Mouse (Mus musculus): Measurements from ENCODE around the gene Arr3.

The Arr3 gene

GRCm38 (mm10) chrX:100605314-100605713 lies at the start of gene Arr3:
Arr3 (plus strand) TSS chrX:100605497.
- DNase-seq = no peak

GRCm38 (mm10) chrX:100556026-100556425 lies 49.3 kb upstream of the Arr3 start:
- no peak for DNase-seq

- no peak for DNase-seq
These were observed 39.6 kb upstream of the Arr3 start for GRCm38 (mm10) chrX:100565696-100566095.

DNA sequence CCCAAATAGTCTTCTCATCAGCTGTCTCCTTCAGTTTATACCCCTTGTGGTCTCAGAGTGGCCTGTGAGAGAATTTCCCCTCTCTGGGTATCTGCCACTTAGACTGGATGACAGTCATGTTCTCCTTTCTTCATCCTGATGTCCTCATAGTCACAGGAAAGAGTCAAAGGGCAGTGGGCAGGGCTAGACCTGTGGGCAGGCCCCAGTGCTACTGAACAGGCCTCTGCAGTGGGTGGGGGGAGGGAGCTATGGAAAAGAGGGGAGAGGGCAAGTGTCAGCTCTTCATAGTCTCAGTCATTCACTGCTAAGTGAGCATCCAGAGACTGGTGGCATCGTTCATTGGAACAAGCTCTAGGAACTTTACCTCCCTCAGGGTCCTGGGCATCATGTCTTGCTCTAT lies 33.3 kb upstream of the Arr3 start, which contains the start of gene Awat1:
Gene Awat1 (plus strand): TSS at position 301 of the 400 bp plus-strand sequence.
- no peak for DNase-seq

GRCm38 (mm10) chrX:100594791-100595190 lies 10.5 kb upstream of the Arr3 start, which contains the start of gene P2ry4:
P2ry4 (minus strand) TSS chrX:100594869.
- DNase-seq = no peak

DNA sequence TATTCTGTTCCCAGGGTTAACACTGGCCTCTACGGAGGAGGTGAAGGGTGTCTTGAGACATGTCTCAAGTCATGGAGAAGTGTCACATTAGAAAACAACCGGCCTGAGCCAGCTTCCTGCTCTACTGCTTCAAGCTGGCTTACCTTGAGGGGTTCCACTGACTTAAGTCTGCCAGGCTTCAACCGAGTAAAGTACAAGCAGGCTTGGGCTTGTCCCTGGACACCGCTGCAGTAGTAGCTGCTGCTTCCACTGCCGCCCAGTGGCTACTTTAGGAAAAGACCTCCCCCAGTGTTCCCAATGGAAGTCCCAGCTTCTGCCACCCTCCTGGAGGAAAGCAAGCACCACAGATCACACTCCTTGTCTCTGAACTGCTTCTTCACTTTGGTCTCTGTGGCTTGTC lies 7.9 kb upstream of the Arr3 start:
- peak; percentile 47 for DNase-seq

GRCm38 (mm10) chrX:100599755-100600154 lies 5.5 kb upstream of the Arr3 start:
- DNase-seq = no peak

GRCm38 (mm10) chrX:100618488-100618887 lies 13.2 kb downstream of the Arr3 start:
- no peak for DNase-seq

DNA sequence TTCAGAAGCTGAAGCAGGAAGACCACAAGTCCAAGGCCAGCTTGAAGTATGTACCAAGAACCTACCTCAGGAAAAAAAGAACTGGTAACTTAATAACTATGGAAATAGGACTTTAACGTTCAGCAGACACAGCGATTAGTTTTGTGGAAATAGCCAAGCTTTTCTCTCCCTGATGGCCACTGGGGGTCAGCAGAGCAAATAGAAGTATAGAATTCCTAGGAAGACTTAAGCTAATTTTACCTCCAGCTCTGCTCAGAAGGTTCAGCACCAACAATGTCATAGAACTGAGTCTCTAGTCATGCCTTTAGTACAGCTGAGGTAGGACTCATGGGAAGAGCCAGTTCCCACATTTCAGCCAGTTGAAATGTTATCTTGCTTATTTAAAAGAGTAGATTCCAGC lies 16.1 kb downstream of the Arr3 start:
- DNase-seq = no peak

DNA sequence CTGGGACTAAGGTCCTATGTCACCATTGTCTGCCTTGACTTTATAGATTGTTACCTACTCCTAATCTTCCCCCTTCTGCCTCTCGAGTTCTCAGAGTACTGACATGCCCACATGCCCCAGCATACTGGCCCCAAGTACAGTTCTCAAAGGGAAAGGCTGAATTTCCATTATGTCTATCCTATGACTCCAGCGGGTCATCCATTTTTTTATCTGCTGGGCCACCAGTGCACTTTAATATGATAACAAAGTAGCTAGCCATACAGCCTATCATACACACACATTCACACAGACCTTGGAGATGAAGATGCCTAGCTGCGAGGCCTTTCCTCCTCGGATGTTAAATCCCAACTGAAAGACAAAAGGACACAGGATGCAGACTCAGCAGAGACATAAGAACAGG lies 18.9 kb downstream of the Arr3 start:
- DNase-seq = no peak

- DNase-seq = no peak
These were observed 19.8 kb downstream of the Arr3 start for GRCm38 (mm10) chrX:100625146-100625545.

GRCm38 (mm10) chrX:100625546-100625801 lies 20.2 kb downstream of the Arr3 start, which contains the start of gene Kif4:
Kif4 (plus strand) TSS chrX:100625737.
- no peak for DNase-seq

DNA sequence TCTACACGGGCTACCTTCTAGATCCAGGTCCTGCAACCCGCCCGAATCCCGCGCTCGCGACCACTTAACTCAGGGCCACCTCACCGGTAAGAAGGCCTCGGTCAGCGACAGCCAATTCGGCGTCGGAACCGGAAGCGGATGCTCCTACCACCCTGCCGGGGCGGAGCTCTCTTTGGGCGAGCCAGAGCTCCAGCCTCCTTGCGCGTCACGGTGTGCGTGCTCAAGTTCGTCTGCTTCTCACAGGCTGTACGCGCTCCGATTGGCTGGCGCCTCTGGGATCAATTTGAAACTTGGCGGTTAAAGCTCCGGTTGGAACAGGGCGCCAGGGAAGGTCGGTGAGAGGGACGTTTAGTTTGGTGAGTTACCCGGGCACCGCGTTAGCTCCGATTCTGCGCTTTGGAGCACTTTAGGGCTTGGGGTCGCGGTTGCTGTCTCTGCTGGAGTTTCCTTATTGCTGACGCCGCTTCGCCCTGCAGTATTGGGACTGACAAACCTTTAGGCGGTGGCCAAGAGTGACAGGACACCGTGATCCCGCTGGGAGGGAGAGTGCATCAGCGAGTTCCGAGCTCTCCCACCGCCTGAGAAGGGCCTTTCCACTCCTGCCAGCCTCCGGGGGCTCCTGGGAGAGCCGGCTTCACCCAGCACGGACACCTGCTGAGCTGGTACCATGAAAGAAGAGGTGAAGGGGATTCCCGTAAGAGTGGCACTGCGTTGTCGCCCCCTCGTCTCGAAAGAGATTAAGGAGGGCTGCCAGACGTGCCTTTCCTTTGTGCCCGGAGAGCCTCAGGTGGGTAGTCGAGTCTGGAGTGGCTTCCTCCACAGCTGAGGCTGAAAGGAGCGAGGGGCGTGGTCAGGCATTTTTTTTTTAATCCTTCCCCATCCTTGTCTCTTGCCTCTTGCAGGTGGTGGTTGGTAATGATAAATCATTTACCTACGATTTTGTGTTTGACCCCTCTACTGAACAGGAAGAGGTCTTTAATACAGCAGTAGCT lies 20.8 kb downstream of the Arr3 start, which contains the start of gene Pdzd11:
Gene Pdzd11 (minus strand): TSS at position 767 of the 992 bp plus-strand sequence.
- peak; percentile 96 for DNase-seq

- no peak for DNase-seq
These were observed 23.8 kb downstream of the Arr3 start for GRCm38 (mm10) chrX:100629076-100629475.

- no peak for DNase-seq
These were observed 33.2 kb downstream of the Arr3 start for GRCm38 (mm10) chrX:100638477-100638876.

DNA sequence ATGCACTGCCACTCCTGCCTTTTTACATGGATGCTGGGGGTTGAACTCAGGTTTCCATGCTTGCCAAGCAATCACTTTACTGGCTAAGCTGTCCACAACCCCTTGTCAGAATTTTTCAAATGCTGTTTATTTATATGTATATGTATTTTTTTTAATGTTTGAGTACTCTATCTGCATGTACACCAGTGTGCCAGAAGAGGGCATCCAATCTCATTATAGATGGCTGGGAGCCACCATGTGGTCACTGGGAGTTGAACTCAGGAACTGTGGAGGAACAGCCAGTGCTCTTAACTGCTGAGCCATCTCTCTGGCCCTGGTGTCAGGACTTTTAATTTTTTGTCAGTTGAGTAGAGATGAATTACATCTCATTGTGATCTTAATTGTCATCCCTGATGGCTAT lies 47.6 kb downstream of the Arr3 start:
- DNase-seq = no peak

GRCm38 (mm10) chrX:100664825-100665224 lies 59.5 kb downstream of the Arr3 start:
- DNase-seq = no peak
